25 mouse cellular contexts compared by ENCODE assay signal in genomic region chr3:60275249-60275838, GRCm38 (mm10).
"Had no signal": no experiment of that assay in that cellular context is flagged by ENCODE, and none has a peak within 500 bp of the region (broad histone marks: within the 10 kb centered on the region; RNA-seq: fewer than 3 reads in every experiment).

No protein-coding gene starts in this region.

- ATAC-seq: hindbrain, postnatal 0 days had no signal

- H3K9ac ChIP-seq: heart, embryonic 13.5 days; heart, embryonic 15.5 days; hindbrain, embryonic 13.5 days; hindbrain, embryonic 15.5 days; kidney, embryonic 15.5 days; limb, embryonic 12.5 days; liver, embryonic 13.5 days; liver, embryonic 15.5 days had no signal

- H3K4me2 ChIP-seq: heart, embryonic 11.5 days; heart, embryonic 13.5 days; heart, embryonic 15.5 days; hindbrain, embryonic 13.5 days; hindbrain, embryonic 15.5 days; kidney, embryonic 15.5 days; limb, embryonic 12.5 days; liver, embryonic 11.5 days; liver, embryonic 13.5 days; liver, embryonic 15.5 days had no signal

- DNase-seq: gastrocnemius, postnatal 14 days; gastrocnemius, postnatal 36 days; heart, adult 18-20 months; heart, postnatal 14 days; heart, postnatal 36 days; kidney, adult 18-20 months; kidney, adult 9 months; kidney, postnatal 14 days; kidney, postnatal 36 days; liver; liver, embryonic 13.5 days had no signal

- H3K9me3 ChIP-seq: heart, embryonic 13.5 days; heart, embryonic 15.5 days; hindbrain, embryonic 13.5 days; hindbrain, embryonic 15.5 days; kidney, embryonic 15.5 days; limb, embryonic 10.5 days; limb, embryonic 12.5 days; liver, embryonic 13.5 days; liver, embryonic 15.5 days had no signal

- H3K27ac ChIP-seq: heart, embryonic 13.5 days; heart, embryonic 15.5 days; hindbrain, embryonic 13.5 days; hindbrain, embryonic 15.5 days; hindbrain, postnatal 0 days; kidney, embryonic 15.5 days; kidney, postnatal 0 days; layer of hippocampus, adult 2 months; left cerebral cortex, adult 2 months; limb, embryonic 10.5 days; limb, embryonic 12.5 days; liver, embryonic 13.5 days; liver, embryonic 15.5 days had no signal

- H3K4me3 ChIP-seq: heart, embryonic 13.5 days; heart, embryonic 15.5 days; hindbrain, embryonic 13.5 days; hindbrain, embryonic 15.5 days; kidney, embryonic 15.5 days; layer of hippocampus, adult 2 months; left cerebral cortex, adult 2 months; limb, embryonic 10.5 days; limb, embryonic 12.5 days; liver, embryonic 13.5 days; liver, embryonic 15.5 days had no signal

- H3K4me1 ChIP-seq: heart, embryonic 13.5 days; heart, embryonic 15.5 days; hindbrain, embryonic 13.5 days; hindbrain, embryonic 15.5 days; kidney, embryonic 15.5 days; limb, embryonic 10.5 days; limb, embryonic 12.5 days; liver, embryonic 13.5 days; liver, embryonic 15.5 days had no signal

- H3K27me3 ChIP-seq: heart, embryonic 13.5 days; heart, embryonic 15.5 days; hindbrain, embryonic 13.5 days; hindbrain, embryonic 15.5 days; kidney, embryonic 15.5 days; limb, embryonic 12.5 days; liver, embryonic 13.5 days; liver, embryonic 15.5 days had no signal

- H3K36me3 ChIP-seq: heart, embryonic 13.5 days; heart, embryonic 15.5 days; hindbrain, embryonic 13.5 days; hindbrain, embryonic 15.5 days; kidney, embryonic 15.5 days; limb, embryonic 10.5 days; limb, embryonic 12.5 days; liver, embryonic 13.5 days; liver, embryonic 15.5 days had no signal
